Mouse (Mus musculus) C2C12 (cell line): ENCODE results near the gene Fbxo46.

Source experiments
- CTCF ChIP-seq: IDR thresholded peaks from one replicate; pipeline ENCODE4 v1.5.1; 2011; ENCODE audit not compliant: control insufficient read depth, insufficient read depth, insufficient read length
- FOSL1 ChIP-seq: IDR thresholded peaks from one replicate; pipeline ENCODE4 v1.8.0; 2011; ENCODE audit warnings: mild to moderate bottlenecking, low read length; ENCODE audit not compliant: poor library complexity, insufficient read depth, severe bottlenecking
- MYOG ChIP-seq: IDR thresholded peaks from one replicate; pipeline ENCODE4 v1.6.1; 2011; ENCODE audit not compliant: control insufficient read depth, insufficient read length; ENCODE audit errors: extremely low read depth
- USF1 ChIP-seq: IDR thresholded peaks from one replicate; pipeline ENCODE4 v1.6.1; 2011; ENCODE audit warnings: low read depth, mild to moderate bottlenecking, control low read depth, moderate library complexity

- TF ChIP-seq CTCF (no peak), MYOG (no peak), USF1 (no peak), FOSL1 (no peak)
Observed at GRCm38 (mm10) chr7:19158601-19159000, 38.9 kb downstream of the Fbxo46 start.
